Mouse (Mus musculus) liver, adult (tissue): Measurements from ENCODE around the gene Ackr1.

Experiments
- GATA4 ChIP-seq: IDR thresholded peaks from 2 replicates; pipeline ENCODE4 v1.6.1; 2014; ENCODE audit warnings: mild to moderate bottlenecking, low read length; ENCODE audit not compliant: insufficient replicate concordance

Gene Ackr1

GRCm38 (mm10) chr1:173357799-173358198, 24.2 kb upstream of the Ackr1 start:
- TF ChIP-seq GATA4 = no peak

GRCm38 (mm10) chr1:173356699-173357098, 23.1 kb upstream of the Ackr1 start:
- no peak for TF ChIP-seq GATA4

- no peak for TF ChIP-seq GATA4
These were observed 21.7 kb upstream of the Ackr1 start for GRCm38 (mm10) chr1:173355107-173355846.

- TF ChIP-seq GATA4 = no peak
These were observed 16.9 kb upstream of the Ackr1 start, which contains the start of gene Aim2 for GRCm38 (mm10) chr1:173350372-173350957. Aim2 (plus strand) TSS chr1:173350879.

GRCm38 (mm10) chr1:173349946-173350345, 16.4 kb upstream of the Ackr1 start:
- no peak for TF ChIP-seq GATA4

GRCm38 (mm10) chr1:173349192-173349591, 15.6 kb upstream of the Ackr1 start:
- no peak for TF ChIP-seq GATA4

- TF ChIP-seq GATA4 = no peak
These were observed 15.0 kb upstream of the Ackr1 start for GRCm38 (mm10) chr1:173348527-173348926.

GRCm38 (mm10) chr1:173345112-173345511, 11.6 kb upstream of the Ackr1 start:
- TF ChIP-seq GATA4 = no peak

GRCm38 (mm10) chr1:173343934-173344333, 10.4 kb upstream of the Ackr1 start:
- TF ChIP-seq GATA4 = no peak

- TF ChIP-seq GATA4 = no peak
These were observed 8.9 kb upstream of the Ackr1 start for GRCm38 (mm10) chr1:173342425-173342824.

- no peak for TF ChIP-seq GATA4
These were observed 6.0 kb upstream of the Ackr1 start for GRCm38 (mm10) chr1:173339543-173339942.

- TF ChIP-seq GATA4 = no peak
These were observed 3.5 kb upstream of the Ackr1 start for GRCm38 (mm10) chr1:173337008-173337407.

GRCm38 (mm10) chr1:173335903-173336302, 2.4 kb upstream of the Ackr1 start:
- TF ChIP-seq GATA4 = no peak

GRCm38 (mm10) chr1:173332418-173332817, 1.1 kb downstream of the Ackr1 start:
- TF ChIP-seq GATA4 = no peak

- TF ChIP-seq GATA4 = no peak
These were observed 3.8 kb downstream of the Ackr1 start for GRCm38 (mm10) chr1:173329743-173330142.

GRCm38 (mm10) chr1:173329185-173329584, 4.4 kb downstream of the Ackr1 start:
- TF ChIP-seq GATA4 = peak; percentile 83; the same call in 1 of the 2 replicates
